Comparison of ENCODE assay signal across 15 mouse cellular contexts in genomic region chr11:78161169-78161568, GRCm38 (mm10). TPM values are rescaled to one million over a fixed set of nuclear protein-coding genes. Genes with fewer than 3 reads are reported as not detected.
DNase-seq lines count a peak whose midpoint lies in the region; ATAC-seq and TF ChIP-seq lines count a peak whose summit lies in the region.
"Had no signal": no experiment of that assay in that cellular context is flagged by ENCODE, and none has a peak within 500 bp of the region (broad histone marks: within the 10 kb centered on the region; RNA-seq: fewer than 3 reads in every experiment).

No protein-coding gene starts in this region.

- no peak overlapping the region for H3K4me3 ChIP-seq in heart, embryonic 13.5 days
- H3K4me3 ChIP-seq in liver, embryonic 11.5 days (ENCODE audit: low read depth, low read length), result no peak overlapping the region
- H3K4me3 ChIP-seq in G1E (ENCODE audit: low read depth, low read length), result peak overlapping the region; percentile 14; the same call in 1 of the 2 replicates
- no peak overlapping the region for H3K4me3 ChIP-seq in limb, embryonic 15.5 days

- H3K9ac ChIP-seq in heart, embryonic 13.5 days, result peak overlapping the region; percentile 37; the same call in 1 of the 2 replicates
- H3K9ac ChIP-seq in liver, embryonic 11.5 days (ENCODE audit: low read depth, low read length), result no peak overlapping the region
- H3K9ac ChIP-seq in limb, embryonic 15.5 days, result no peak overlapping the region
- H3K9ac ChIP-seq: embryonic facial prominence, embryonic 15.5 days had no signal

- H3K4me1 ChIP-seq in heart, embryonic 13.5 days, result peaks cover 37% of the 10 kb centered on the region
- peaks cover 30% of the 10 kb centered on the region for H3K4me1 ChIP-seq in liver, embryonic 11.5 days (replicated peaks; ENCODE audit: control insufficient read depth, insufficient read depth, low read length)
- H3K4me1 ChIP-seq in G1E (ENCODE audit: insufficient read depth, low read depth, low read length), result peaks cover 83% of the 10 kb centered on the region
- peaks cover 58% of the 10 kb centered on the region for H3K4me1 ChIP-seq in limb, embryonic 15.5 days

- intact Hi-C loops in heart, postnatal 14 days (cut with DNase I), result no loop called here

- H3K9me3 ChIP-seq in heart, embryonic 13.5 days, result no peaks in the 10 kb centered on the region
- no peaks in the 10 kb centered on the region for H3K9me3 ChIP-seq in liver, embryonic 11.5 days (ENCODE audit: control insufficient read depth, low read length)
- H3K9me3 ChIP-seq in G1E (replicated peaks), result no peaks in the 10 kb centered on the region
- H3K9me3 ChIP-seq in limb, embryonic 15.5 days, result no peaks in the 10 kb centered on the region
- H3K9me3 ChIP-seq: embryonic facial prominence, embryonic 15.5 days; lung, embryonic 15.5 days had no signal

- 0 out of 2 replicates have a peak overlapping the region, but pooled peaks have one; percentile 15 for H3K27ac ChIP-seq in heart, embryonic 13.5 days (replicated peaks)
- 0 out of 2 replicates have a peak overlapping the region, but pooled peaks have one; percentile 28 for H3K27ac ChIP-seq in liver, embryonic 11.5 days (ENCODE audit: low read depth, low read length)
- 0 out of 2 replicates have a peak overlapping the region, but pooled peaks have one; percentile 35 for H3K27ac ChIP-seq in limb, embryonic 15.5 days

- DNase-seq in heart, postnatal 14 days, result no peak
- DNase-seq in liver, embryonic 11.5 days (ENCODE audit: low spot score), result no peak
- DNase-seq in liver, result no peak
- no peak for DNase-seq in G1E (ENCODE audit: low spot score)
- no peak for DNase-seq in spleen, adult 18-20 months
- DNase-seq in right cerebral cortex, postnatal 25 days, result no peak
- DNase-seq: adrenal gland, adult 2 months; cerebellum, adult 11-12 months; heart, adult 18-20 months; right cerebral cortex, postnatal 14 days; thymus, adult 18-20 months had no signal

- no peak overlapping the region for H3K4me2 ChIP-seq in heart, embryonic 13.5 days
- no peak overlapping the region for H3K4me2 ChIP-seq in liver, embryonic 11.5 days
- 0 out of 2 replicates have a peak overlapping the region, but pooled peaks have one; percentile 0 for H3K4me2 ChIP-seq in limb, embryonic 15.5 days

- ATAC-seq in heart, embryonic 13.5 days (ENCODE audit: extremely low read depth, insufficient number of reproducible peaks, low FRiP score, low TSS enrichment), result no peak
- no peak for ATAC-seq in liver, embryonic 11.5 days (replicated peaks; ENCODE audit: low FRiP score)
- no peak for ATAC-seq in G1E (ENCODE audit: extremely low read depth, insufficient number of reproducible peaks, low FRiP score, poor library complexity, severe bottlenecking)
- no peak for ATAC-seq in limb, embryonic 15.5 days (ENCODE audit: insufficient number of reproducible peaks, low FRiP score, low TSS enrichment, low read depth)

- TF ChIP-seq CTCF in G1E (IDR thresholded peaks at IDR 0.05; ENCODE audit: low read depth, low read length), result no peak

- peaks cover 63% of the 10 kb centered on the region for H3K36me3 ChIP-seq in heart, embryonic 13.5 days
- H3K36me3 ChIP-seq in liver, embryonic 11.5 days (ENCODE audit: control insufficient read depth, insufficient read depth, low read length), result peaks cover 43% of the 10 kb centered on the region
- H3K36me3 ChIP-seq in G1E (replicated peaks), result peaks cover 82% of the 10 kb centered on the region
- peaks cover 57% of the 10 kb centered on the region for H3K36me3 ChIP-seq in limb, embryonic 15.5 days

- 88% methylated on average over 14 of the region's 14 CpGs for WGBS in heart, embryonic 13.5 days
- 90% methylated on average over 14 of the region's 14 CpGs for WGBS in liver, embryonic 11.5 days
- WGBS in limb, embryonic 15.5 days, result 87% methylated on average over 14 of the region's 14 CpGs

- H3K27me3 ChIP-seq in heart, embryonic 13.5 days (replicated peaks), result no peaks in the 10 kb centered on the region
- H3K27me3 ChIP-seq in liver, embryonic 11.5 days (replicated peaks; ENCODE audit: control insufficient read depth, insufficient read depth, low read length), result no peaks in the 10 kb centered on the region
- H3K27me3 ChIP-seq in G1E (ENCODE audit: insufficient read depth, low read length), result no peaks in the 10 kb centered on the region
- H3K27me3 ChIP-seq in limb, embryonic 15.5 days, result no peaks in the 10 kb centered on the region
- H3K27me3 ChIP-seq: embryonic facial prominence, embryonic 15.5 days; lung, embryonic 15.5 days had no signal

RNA-seq across cellular contexts. Expression of gene Traf4, which starts 4.2 kb away (rescaled TPM):
- 41.2 and 43.0 TPM in 2 replicates for polyA plus RNA-seq in heart, embryonic 13.5 days (2015; fragmentation: Nextera tagmentation; extraction: Ambion mirVana)
- total RNA-seq in heart, postnatal 14 days (2021), result 10 to 100 TPM; 10.3 to 11.2 TPM
- 53.8 and 57.6 TPM in 2 replicates for polyA plus RNA-seq in liver, embryonic 11.5 days (2014; fragmentation: Nextera tagmentation; extraction: Ambion mirVana)
- 26.2 and 42.8 TPM in 2 replicates for total RNA-seq in G1E (2014; fragmentation: Nextera tagmentation)
- total RNA-seq in G1E (2017), result 7.0 and 9.2 TPM in 2 replicates
- 53.0 and 74.4 TPM in 2 replicates for polyA plus RNA-seq in G1E (2012)
- 65.6 and 67.0 TPM in 2 replicates for polyA plus RNA-seq in limb, embryonic 15.5 days (2015; fragmentation: Nextera tagmentation; extraction: Ambion mirVana)

RNA-seq across cellular contexts. Expression of gene Nek8, which starts 15.3 kb away (rescaled TPM):
- 12.7 and 13.2 TPM in 2 replicates for polyA plus RNA-seq in heart, embryonic 13.5 days (2015; fragmentation: Nextera tagmentation; extraction: Ambion mirVana)
- 1 to 10 TPM; 4.8 to 6.2 TPM for total RNA-seq in heart, postnatal 14 days (2021)
- polyA plus RNA-seq in liver, embryonic 11.5 days (2014; fragmentation: Nextera tagmentation; extraction: Ambion mirVana), result 13.1 and 14.3 TPM in 2 replicates
- total RNA-seq in G1E (2014; fragmentation: Nextera tagmentation), result 7.8 and 14.8 TPM in 2 replicates
- 7.8 and 9.9 TPM in 2 replicates for total RNA-seq in G1E (2017)
- polyA plus RNA-seq in G1E (2012), result 7.3 and 8.5 TPM in 2 replicates
- polyA plus RNA-seq in limb, embryonic 15.5 days (2015; fragmentation: Nextera tagmentation; extraction: Ambion mirVana), result 15.4 and 16.2 TPM in 2 replicates

RNA-seq across cellular contexts. Expression of gene Tlcd1, which starts 15.3 kb away (rescaled TPM):
- polyA plus RNA-seq in heart, embryonic 13.5 days (2015; fragmentation: Nextera tagmentation; extraction: Ambion mirVana), result 14.3 and 14.7 TPM in 2 replicates
- total RNA-seq in heart, postnatal 14 days (2021), result 1 to 10 TPM; 6.5 to 7.6 TPM
- polyA plus RNA-seq in liver, embryonic 11.5 days (2014; fragmentation: Nextera tagmentation; extraction: Ambion mirVana), result 52.5 and 57.5 TPM in 2 replicates
- total RNA-seq in G1E (2014; fragmentation: Nextera tagmentation) (14.7 and 15.5 TPM in 2 replicates), G1E (2017) (6.7 TPM in 2 replicates)
- 47.8 and 59.3 TPM in 2 replicates for polyA plus RNA-seq in G1E (2012)
- 31.3 and 32.0 TPM in 2 replicates for polyA plus RNA-seq in limb, embryonic 15.5 days (2015; fragmentation: Nextera tagmentation; extraction: Ambion mirVana)

RNA-seq across cellular contexts. Expression of gene Rpl23a, which starts 22.2 kb away (rescaled TPM):
- polyA plus RNA-seq in heart, embryonic 13.5 days (2015; fragmentation: Nextera tagmentation; extraction: Ambion mirVana), result 833 and 868 TPM in 2 replicates
- total RNA-seq in heart, postnatal 14 days (2021), result 100 to 1,000 TPM; 776 to 812 TPM
- polyA plus RNA-seq in liver, embryonic 11.5 days (2014; fragmentation: Nextera tagmentation; extraction: Ambion mirVana), result 1,588 and 1,766 TPM in 2 replicates
- 1,467 and 1,695 TPM in 2 replicates for total RNA-seq in G1E (2014; fragmentation: Nextera tagmentation)
- 2,502 and 2,557 TPM in 2 replicates for total RNA-seq in G1E (2017)
- polyA plus RNA-seq in G1E (2012), result 844 and 2,130 TPM in 2 replicates
- polyA plus RNA-seq in limb, embryonic 15.5 days (2015; fragmentation: Nextera tagmentation; extraction: Ambion mirVana), result 1,208 and 1,454 TPM in 2 replicates

RNA-seq across cellular contexts. Expression of gene Rab34, which starts 27.1 kb away (rescaled TPM):
- polyA plus RNA-seq in heart, embryonic 13.5 days (2015; fragmentation: Nextera tagmentation; extraction: Ambion mirVana), result 57.5 and 60.9 TPM in 2 replicates
- total RNA-seq in heart, postnatal 14 days (2021), result 10 to 100 TPM; 14.2 to 17.8 TPM
- 42.6 and 45.3 TPM in 2 replicates for polyA plus RNA-seq in liver, embryonic 11.5 days (2014; fragmentation: Nextera tagmentation; extraction: Ambion mirVana)
- total RNA-seq in G1E (2014; fragmentation: Nextera tagmentation) (0.60 TPM in 1 of 2 replicates, not detected in the other), G1E (2017) (not detected in 2 replicates)
- 0.52 and 0.95 TPM in 2 replicates for polyA plus RNA-seq in G1E (2012)
- 153 and 164 TPM in 2 replicates for polyA plus RNA-seq in limb, embryonic 15.5 days (2015; fragmentation: Nextera tagmentation; extraction: Ambion mirVana)
